In the genomic region with DNA sequence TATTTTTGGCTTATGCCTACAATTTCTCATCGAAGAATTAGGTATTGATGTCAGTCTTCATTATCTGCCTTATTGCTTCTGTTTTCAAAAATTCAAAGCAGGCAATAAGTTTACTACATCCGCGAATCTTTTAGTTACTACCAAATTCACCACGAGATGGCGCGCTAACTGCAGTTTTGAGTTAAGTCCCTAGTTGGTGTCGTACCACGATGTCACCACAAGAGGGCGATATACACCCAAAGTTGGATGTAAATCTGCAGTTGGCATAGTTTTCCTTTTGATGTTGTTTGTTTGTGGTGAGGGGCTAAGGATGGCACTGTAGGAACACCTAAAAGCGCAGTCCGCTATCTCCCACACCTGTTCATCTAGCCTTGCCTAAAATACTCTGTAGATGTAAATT, we compare ENCODE assay signal across 9 mouse cellular contexts.
DNase-seq lines count a peak whose midpoint lies in the region; ATAC-seq and TF ChIP-seq lines count a peak whose summit lies in the region.
"Had no signal": no experiment of that assay in that cellular context is flagged by ENCODE, and none has a peak within 500 bp of the region (broad histone marks: within the 10 kb centered on the region; RNA-seq: fewer than 3 reads in every experiment).

No protein-coding gene starts in this region.

- no peak for ATAC-seq in lung, postnatal 0 days

- TF ChIP-seq EP300 in lung, postnatal 0 days (IDR thresholded peaks at IDR 0.05): no peak

- no peak overlapping the region for H3K4me3 ChIP-seq in lung, postnatal 0 days (ENCODE audit: low read depth, low read length)
- H3K4me3 ChIP-seq: limb, embryonic 12.5 days had no signal

- TF ChIP-seq CTCF in lung, postnatal 0 days (IDR thresholded peaks at IDR 0.05): peak; percentile 95

- H3K36me3 ChIP-seq in lung, postnatal 0 days (ENCODE audit: insufficient read depth, low read length): no peaks in the 10 kb centered on the region
- H3K36me3 ChIP-seq: limb, embryonic 12.5 days had no signal

- no peaks in the 10 kb centered on the region for H3K27me3 ChIP-seq in lung, postnatal 0 days (replicated peaks; ENCODE audit: insufficient read depth, low read length)

- H3K4me2 ChIP-seq in lung, postnatal 0 days (replicated peaks; ENCODE audit: low read depth, low read length): no peak overlapping the region
- H3K4me2 ChIP-seq: limb, embryonic 12.5 days had no signal

- H3K9ac ChIP-seq in lung, postnatal 0 days (replicated peaks; ENCODE audit: low read depth): no peak overlapping the region
- H3K9ac ChIP-seq: limb, embryonic 12.5 days had no signal

- no peaks in the 10 kb centered on the region for H3K4me1 ChIP-seq in lung, postnatal 0 days (ENCODE audit: insufficient read depth, low read depth, low read length)
- H3K4me1 ChIP-seq: limb, embryonic 12.5 days had no signal

- WGBS in large intestine, adult 2 months: 22% methylated on average over 11 of the region's 11 CpGs
- WGBS in lung, postnatal 0 days: 14% methylated on average over 11 of the region's 11 CpGs

- DNase-seq in 3134 (ENCODE audit: extremely low read depth, insufficient read length, low spot score): peak; percentile 5
- DNase-seq in CD4-positive helper T cell, adult 2 months (ENCODE audit: low read depth, low spot score): peak; percentile 60
- peak; percentile 53 for DNase-seq in c-Kit-negative CD71-positive TER-119-positive erythroid progenitor cells, embryonic 14.5 days (ENCODE audit: low read depth, low spot score)
- DNase-seq in frontal cortex, postnatal 14 days (ENCODE audit: low spot score in 2 of 2): peak; percentile 19 to 67
- peak; percentile 33 for DNase-seq in large intestine, adult 2 months (ENCODE audit: low read depth, low spot score)
- DNase-seq in lung, postnatal 0 days (ENCODE audit: low spot score): peak; percentile 32
- DNase-seq in right cerebral cortex, postnatal 36 days (ENCODE audit: low spot score in 2 of 2): peak; percentile 10 to 32
- DNase-seq in yolk sac, embryonic 10.5 days (ENCODE audit: low spot score): peak; percentile 19

- H3K9me3 ChIP-seq in lung, postnatal 0 days (ENCODE audit: low read length): no peaks in the 10 kb centered on the region
- H3K9me3 ChIP-seq: limb, embryonic 12.5 days had no signal

- no peak overlapping the region for H3K27ac ChIP-seq in lung, postnatal 0 days (ENCODE audit: low read length)
- H3K27ac ChIP-seq: limb, embryonic 12.5 days had no signal

Comparison
In these comparisons a context has a peak if more than half of its experiments do, and no peak if none do; other contexts are left out.
1. DNase-seq: peak in every context shown above with its lines; median percentile 60 in CD4-positive helper T cell, adult 2 months; 53 in c-Kit-negative CD71-positive TER-119-positive erythroid progenitor cells, embryonic 14.5 days; 43 in frontal cortex, postnatal 14 days; 33 in large intestine, adult 2 months; 32 in lung, postnatal 0 days; 21 in right cerebral cortex, postnatal 36 days; 19 in yolk sac, embryonic 10.5 days; 5 in 3134.